Mouse (Mus musculus) midbrain, embryonic 16.5 days (tissue): Measurements from ENCODE around the gene Ntn5. TPM values are rescaled to one million over a fixed set of nuclear protein-coding genes. Genes with fewer than 3 reads are reported as not detected.

Experiments
- ATAC-seq: fragments of 200-750 bp; cut with Nextera tagmentation; 2 replicates; pipeline ENCODE4 v1.8.0; 2017; ENCODE audit warnings: moderate TSS enrichment
- H3K27ac ChIP-seq: fragments of 300-500 bp; sonication (generic); 2 replicates; pipeline ENCODE4 v1.5.1; 2014; ENCODE audit warnings: mild to moderate bottlenecking, low read length, mixed read lengths
- H3K27me3 ChIP-seq: fragments of 300-500 bp; sonication (generic); 2 replicates; pipeline ENCODE4 v1.6.1; 2014; ENCODE audit warnings: low read depth, low read length, mixed read lengths; ENCODE audit not compliant: control insufficient read depth, insufficient read depth
- H3K36me3 ChIP-seq: fragments of 300-500 bp; sonication (generic); 2 replicates; pipeline ENCODE4 v1.6.1; 2014; ENCODE audit warnings: mild to moderate bottlenecking, low read length, moderate library complexity, mixed read lengths; ENCODE audit not compliant: control insufficient read depth, insufficient read depth
- H3K4me1 ChIP-seq: fragments of 300-500 bp; sonication (generic); 2 replicates; pipeline ENCODE4 v1.6.1; 2014; ENCODE audit warnings: mild to moderate bottlenecking, low read length, mixed read lengths; ENCODE audit not compliant: control insufficient read depth, insufficient read depth
- H3K4me2 ChIP-seq: fragments of 300-500 bp; sonication (generic); 2 replicates; pipeline ENCODE4 v1.6.1; 2014; ENCODE audit warnings: mild to moderate bottlenecking, low read length, mixed read lengths
- H3K4me3 ChIP-seq: fragments of 300-500 bp; sonication (generic); 2 replicates; pipeline ENCODE4 v1.5.1; 2014; ENCODE audit warnings: low read depth, mild to moderate bottlenecking, low read length, moderate library complexity, mixed read lengths
- H3K9ac ChIP-seq: fragments of 300-500 bp; sonication (generic); 2 replicates; pipeline ENCODE4 v1.6.1; 2014; ENCODE audit warnings: low read depth, low read length, mixed read lengths
- H3K9me3 ChIP-seq: fragments of 300-500 bp; sonication (generic); replicated peaks from 2 replicates; pipeline ENCODE4 v1.6.1; 2014; ENCODE audit warnings: mild to moderate bottlenecking, low read length, mixed read lengths; ENCODE audit not compliant: control insufficient read depth, poor library complexity, severe bottlenecking
- WGBS: fragments of 180-500 bp; shearing (Covaris S2); extraction: QIAGEN DNeasy Blood & Tissue Kit; methylation state at CpG from one replicate; pipeline ENCODE4 v1.1.7; 2014; 5-methylcytosine and 5-hydroxymethylcytosine counted together
- polyA plus RNA-seq: library from polyadenylated mRNA; unstranded; fragments of >200 nt; fragmentation: Nextera tagmentation; extraction: Ambion mirVana; gene quantifications from 2 replicates; pipeline ENCODE4 v1.2.1, GENCODE M21; 2015

Ntn5 gene
- polyA plus RNA-seq, 1 experiment from 2014 or later: 0.23 TPM

DNA sequence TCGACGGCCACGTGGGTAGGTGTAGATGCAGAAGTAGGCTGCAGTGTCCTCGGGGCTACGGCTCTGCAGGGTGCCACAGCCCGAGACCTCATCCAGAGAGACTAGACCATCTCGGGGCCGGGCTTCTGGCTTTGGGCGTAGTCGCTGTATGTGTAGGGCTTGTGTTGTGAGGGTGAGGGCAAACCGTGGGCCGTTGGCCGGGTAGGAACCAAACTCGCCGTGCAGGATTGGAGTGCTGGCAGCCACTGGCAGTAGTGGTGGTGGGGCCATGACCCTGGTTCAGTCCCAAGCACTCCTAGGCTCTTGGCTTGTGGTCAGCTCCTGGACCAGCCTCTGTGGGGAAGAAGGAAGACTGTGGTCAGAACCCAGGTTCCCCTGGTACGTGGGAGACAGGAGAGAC is 29.6 kb downstream of the Ntn5 start:
- WGBS: 94% methylated on average over 16 of the region's 16 CpGs
- Histone ChIP-seq H3K4me1 (peaks cover 49% of the 10 kb centered on the region), H3K4me2 (no peak overlapping the region)

DNA sequence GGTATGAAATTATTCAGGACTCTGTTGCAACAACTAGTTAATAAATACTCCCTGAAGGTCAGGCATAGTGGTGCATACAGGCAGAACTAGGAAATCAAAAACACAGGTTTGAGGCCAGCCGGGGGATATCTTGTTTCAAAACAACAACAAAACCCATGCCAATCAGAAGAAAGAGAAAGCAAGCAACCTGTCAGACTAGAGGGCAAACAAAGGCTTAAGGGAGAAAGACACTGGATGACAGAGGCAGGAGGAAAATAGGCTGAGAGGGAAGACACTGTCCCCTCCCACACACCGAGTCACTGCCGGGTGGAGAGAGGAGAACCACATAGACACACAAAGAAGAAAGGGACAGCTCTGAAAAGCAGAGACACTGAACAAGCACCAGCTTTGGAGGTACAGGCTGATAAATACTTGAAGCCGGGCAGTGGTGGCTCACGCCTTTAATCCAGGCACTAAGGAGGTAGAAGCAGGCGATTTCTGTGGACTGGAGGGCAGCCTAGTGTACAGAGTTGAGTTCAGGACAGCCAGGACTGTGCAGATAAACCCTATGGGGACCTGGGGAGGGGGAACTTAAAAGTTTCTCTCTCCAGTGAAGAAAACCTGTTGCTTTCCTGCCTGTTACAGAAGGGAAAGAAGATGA is 30.2 kb downstream of the Ntn5 start:
- no peaks in the 10 kb centered on the region for H3K27me3 ChIP-seq
- H3K9me3 ChIP-seq: no peaks in the 10 kb centered on the region
- no peak overlapping the region for H3K27ac ChIP-seq
- H3K4me2 ChIP-seq: peak overlapping the region; percentile 97
- peak overlapping the region; percentile 82 for H3K9ac ChIP-seq
- peaks cover 29% of the 10 kb centered on the region for H3K36me3 ChIP-seq
- whole genome bisulfite sequencing: 81% methylated on average over 6 of the region's 6 CpGs
- H3K4me3 ChIP-seq: peak overlapping the region; percentile 81
- peaks cover 49% of the 10 kb centered on the region for H3K4me1 ChIP-seq
- ATAC-seq: no peak

More for the DNA sequence above, 29.6 kb downstream of the Ntn5 start:
- ATAC-seq: no peak
- Histone ChIP-seq H3K4me3 (no peak overlapping the region), H3K27ac (no peak overlapping the region), H3K9ac (no peak overlapping the region), H3K36me3 (peaks cover 29% of the 10 kb centered on the region), H3K27me3 (no peaks in the 10 kb centered on the region), H3K9me3 (no peaks in the 10 kb centered on the region)

DNA sequence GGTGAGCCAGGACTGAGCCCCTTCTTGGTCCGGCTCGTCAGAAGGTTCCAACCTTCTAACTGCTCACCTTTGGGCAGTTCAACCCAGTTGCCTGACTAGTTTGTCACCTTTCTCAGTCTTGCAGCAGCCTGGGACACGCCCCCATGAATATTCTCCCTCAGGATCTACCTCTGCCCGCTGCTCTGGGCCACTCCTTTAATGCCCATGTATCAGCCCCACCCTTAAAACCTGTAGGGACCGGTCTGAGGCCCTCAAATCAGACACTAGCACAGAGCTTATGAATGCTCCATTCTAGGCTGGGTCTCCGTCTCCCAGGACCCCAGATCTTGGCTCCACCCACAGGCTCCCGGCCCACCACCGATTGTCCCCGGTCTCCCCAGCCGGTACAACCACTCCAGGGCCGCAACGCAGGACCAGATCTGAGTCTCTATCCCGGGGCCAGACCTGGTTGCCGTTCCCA is 30.8 kb downstream of the Ntn5 start:
- Histone ChIP-seq H3K4me1 (peaks cover 49% of the 10 kb centered on the region), H3K9ac (peak overlapping the region; percentile 82), H3K27ac (peak overlapping the region; percentile 78), H3K4me2 (peak overlapping the region; percentile 97), H3K9me3 (no peaks in the 10 kb centered on the region), H3K4me3 (peak overlapping the region; percentile 81), H3K36me3 (peaks cover 33% of the 10 kb centered on the region), H3K27me3 (no peaks in the 10 kb centered on the region)
- peak; percentile 34 for ATAC-seq
- 11% methylated on average over 14 of the region's 14 CpGs for WGBS

DNA sequence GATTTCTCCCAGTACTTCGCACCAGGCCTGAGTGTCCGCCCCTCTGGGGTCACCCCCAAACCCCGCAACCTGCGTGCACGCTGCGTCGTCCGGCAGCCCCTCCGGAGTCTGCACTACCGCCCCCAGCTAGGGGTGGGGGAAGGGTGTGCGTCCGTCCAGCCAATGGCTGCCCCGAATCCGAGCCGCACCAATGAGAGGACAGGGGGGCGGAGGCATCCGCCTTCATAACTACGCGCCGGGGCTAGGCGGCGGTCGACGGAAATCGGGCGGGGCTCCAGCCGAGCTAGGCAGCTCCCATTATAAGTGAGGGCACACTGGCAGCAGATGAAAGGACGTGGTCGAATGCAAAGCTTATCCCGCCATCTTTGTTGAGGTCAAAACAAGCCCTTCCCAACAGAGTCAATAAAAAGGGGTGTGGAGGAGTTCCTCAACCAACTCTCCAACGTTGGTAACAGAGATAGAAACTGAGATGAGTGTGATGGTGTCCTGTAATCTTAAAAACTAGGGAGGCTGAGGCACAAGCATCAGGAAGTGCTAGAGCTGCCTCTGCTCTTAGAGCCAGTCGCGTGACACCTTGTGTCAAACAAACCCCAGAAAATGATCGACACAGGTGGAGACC is 31.4 kb downstream of the Ntn5 start, which contains the start of gene Rpl18:
TSS of gene Rpl18 (plus strand) at position 368 of the 619 bp plus-strand sequence.
- Histone ChIP-seq H3K27me3 (no peaks in the 10 kb centered on the region), H3K9me3 (no peaks in the 10 kb centered on the region), H3K9ac (peak within 1 kb of the TSS; percentile 82), H3K36me3 (peaks cover 33% of the 10 kb centered on the region), H3K4me3 (peak within 1 kb of the TSS; percentile 81), H3K4me1 (peaks cover 45% of the 10 kb centered on the region), H3K27ac (peak within 1 kb of the TSS; percentile 78), H3K4me2 (peak within 1 kb of the TSS; percentile 97)
- WGBS: 8% methylated on average over 34 of the region's 34 CpGs
- ATAC-seq: peak; percentile 92

DNA sequence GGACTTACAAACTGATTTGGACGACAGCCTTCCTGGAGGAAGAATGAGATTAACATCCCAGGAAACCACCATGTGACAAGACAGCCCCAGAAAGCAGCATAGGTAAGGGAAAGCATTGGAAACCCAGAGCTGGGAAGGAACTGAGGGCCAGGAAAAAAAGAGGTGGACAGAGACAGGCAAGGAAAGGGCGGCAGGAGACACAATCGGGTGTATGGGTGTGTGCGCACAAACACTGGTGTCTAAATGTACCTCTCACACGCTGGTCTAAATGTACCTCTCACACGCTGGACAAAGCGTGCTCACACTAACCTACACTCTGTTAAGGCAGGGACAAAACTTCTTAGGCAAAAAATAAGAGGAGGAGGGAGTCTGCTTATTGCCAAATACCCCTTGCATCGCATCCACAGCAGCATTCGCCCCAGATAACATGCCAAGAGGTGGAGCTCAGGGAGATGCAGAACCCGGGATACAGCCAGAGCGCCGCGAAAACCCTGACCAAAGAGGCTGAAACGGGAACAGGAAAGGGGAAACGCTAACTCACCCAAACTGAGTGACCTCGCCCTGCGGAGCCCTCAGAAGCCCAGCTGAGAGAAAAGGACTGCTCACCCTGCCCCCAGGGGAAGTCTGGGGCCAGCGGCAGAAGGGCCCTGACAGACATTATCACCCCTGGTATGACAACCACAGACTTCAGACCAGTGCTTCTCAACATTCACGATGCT is 32.1 kb downstream of the Ntn5 start:
- Histone ChIP-seq H3K4me2 (peak overlapping the region; percentile 97), H3K36me3 (peaks cover 33% of the 10 kb centered on the region), H3K9me3 (no peaks in the 10 kb centered on the region), H3K9ac (peak overlapping the region; percentile 58), H3K27me3 (no peaks in the 10 kb centered on the region), H3K27ac (peak overlapping the region; percentile 78), H3K4me1 (peaks cover 43% of the 10 kb centered on the region), H3K4me3 (peak overlapping the region; percentile 81)
- WGBS: 87% methylated on average over 19 of the region's 19 CpGs
- ATAC-seq: no peak

DNA sequence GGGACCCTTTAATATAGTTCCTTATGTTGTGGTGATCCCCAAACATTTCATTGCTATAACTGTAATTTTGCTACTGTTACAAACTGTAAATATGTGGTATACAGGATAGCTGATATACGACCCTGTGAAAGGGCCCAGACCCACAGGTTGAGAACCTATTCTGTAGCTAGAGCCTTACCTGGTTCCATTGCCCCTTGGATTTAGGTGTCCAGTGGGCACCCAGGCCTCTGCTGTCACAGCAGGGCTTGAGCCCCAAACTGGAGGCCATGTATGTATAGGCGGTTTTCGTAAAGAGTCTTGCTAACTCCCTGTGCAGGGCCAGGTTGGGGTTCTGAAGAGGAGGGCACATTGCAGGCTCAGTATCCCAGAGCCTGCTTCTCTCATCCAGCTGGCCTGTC is 32.6 kb downstream of the Ntn5 start:
- no peak for ATAC-seq
- H3K27ac ChIP-seq: no peak overlapping the region
- 0 out of 2 replicates have a peak overlapping the region, but pooled peaks have one; percentile 58 for H3K9ac ChIP-seq
- peaks cover 30% of the 10 kb centered on the region for H3K36me3 ChIP-seq
- H3K9me3 ChIP-seq: no peaks in the 10 kb centered on the region
- H3K4me3 ChIP-seq: peak overlapping the region; percentile 78
- WGBS: 94% methylated on average over 3 of the region's 3 CpGs
- peaks cover 43% of the 10 kb centered on the region for H3K4me1 ChIP-seq
- H3K4me2 ChIP-seq: peak overlapping the region; percentile 89
- no peaks in the 10 kb centered on the region for H3K27me3 ChIP-seq

DNA sequence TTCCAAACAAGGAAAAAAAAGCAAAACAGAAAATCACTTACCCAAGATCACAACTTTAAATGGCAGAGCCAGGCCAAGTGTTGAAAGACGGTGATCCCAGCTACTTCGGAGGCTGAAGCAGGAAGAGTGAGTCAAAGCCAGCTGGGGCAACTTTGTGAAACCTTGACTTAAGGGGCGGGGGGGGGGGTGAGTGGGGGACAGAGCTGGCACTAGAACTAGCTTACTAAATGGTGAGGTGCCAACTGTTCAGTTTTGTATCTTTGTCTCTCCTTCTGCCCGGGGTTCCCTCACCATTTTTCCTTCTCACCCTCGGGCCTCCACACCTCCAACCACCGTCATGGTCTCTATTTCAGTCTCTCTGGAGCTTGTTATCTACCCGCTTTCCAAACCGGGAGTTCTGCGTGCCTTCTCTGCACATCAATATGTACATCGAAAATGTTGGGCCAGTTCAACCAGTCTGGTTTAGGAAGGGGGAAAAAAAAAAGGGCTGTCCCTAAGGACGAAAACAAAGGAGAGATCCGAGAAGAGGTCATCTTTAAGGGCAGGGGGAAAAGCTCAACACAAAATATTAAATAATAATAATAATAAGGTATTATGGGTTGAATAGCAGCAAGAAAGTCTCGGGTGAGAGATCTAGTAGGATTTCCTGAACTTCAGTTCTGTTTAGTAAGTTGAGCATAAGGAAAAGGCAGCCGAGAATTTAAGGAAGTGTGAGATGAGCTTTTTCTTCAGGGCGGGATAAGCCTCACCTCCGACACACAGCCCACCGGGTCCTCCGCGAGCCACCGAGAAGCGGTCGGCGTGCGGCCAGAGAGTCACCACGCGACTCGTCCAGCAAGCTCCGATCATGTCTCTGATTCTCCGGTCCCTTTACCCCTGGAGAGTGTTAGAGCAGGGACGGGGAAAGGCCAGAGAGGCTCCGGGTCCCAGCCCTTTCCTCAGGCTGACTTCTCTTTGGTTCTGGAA is 33.4 kb downstream of the Ntn5 start:
- 11% methylated on average over 31 of the region's 31 CpGs for WGBS
- H3K4me1 ChIP-seq: peaks cover 43% of the 10 kb centered on the region
- H3K36me3 ChIP-seq: peaks cover 27% of the 10 kb centered on the region
- peak overlapping the region; percentile 84 for H3K9ac ChIP-seq
- peak overlapping the region; percentile 87 for H3K27ac ChIP-seq
- H3K4me2 ChIP-seq: peak overlapping the region; percentile 89
- no peaks in the 10 kb centered on the region for H3K9me3 ChIP-seq
- H3K27me3 ChIP-seq: no peaks in the 10 kb centered on the region
- ATAC-seq: peak; percentile 41
- peak overlapping the region; percentile 78 for H3K4me3 ChIP-seq

DNA sequence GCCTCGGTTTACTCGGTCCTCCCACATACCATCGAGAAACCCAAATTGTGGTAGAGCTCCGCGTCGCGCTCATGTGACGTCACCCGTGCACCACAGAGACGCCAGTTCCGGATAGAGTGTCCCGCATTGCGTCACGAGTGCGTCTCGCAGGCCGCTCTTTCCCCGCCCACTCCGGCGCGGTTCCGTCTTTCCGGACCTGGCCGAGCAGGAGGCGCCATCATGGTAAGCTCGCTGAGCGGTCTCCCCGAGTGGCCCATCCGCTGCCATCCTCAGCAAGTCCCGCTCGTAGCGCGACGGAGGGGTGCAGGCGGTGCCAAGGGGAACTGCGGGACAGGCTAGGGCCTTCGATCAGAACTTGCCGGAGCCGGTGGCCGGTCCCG is 34.1 kb downstream of the Ntn5 start, which contains the start of gene Sphk2:
TSS of gene Sphk2 (minus strand) at position 85 of the 380 bp plus-strand sequence.
- no peaks in the 10 kb centered on the region for H3K9me3 ChIP-seq
- H3K4me1 ChIP-seq: peaks cover 43% of the 10 kb centered on the region
- H3K36me3 ChIP-seq: peaks cover 24% of the 10 kb centered on the region
- peak within 1 kb of the TSS; percentile 94 for H3K27ac ChIP-seq
- ATAC-seq: peak; percentile 66
- H3K9ac ChIP-seq: peak within 1 kb of the TSS; percentile 92
- peak within 1 kb of the TSS; percentile 89 for H3K4me2 ChIP-seq
- peak within 1 kb of the TSS; percentile 78 for H3K4me3 ChIP-seq
- no peaks in the 10 kb centered on the region for H3K27me3 ChIP-seq
- 1% methylated on average over 39 of the region's 41 CpGs for WGBS
